Mouse (Mus musculus): ENCODE data around the gene Ago4. TPM values are rescaled to one million over a fixed set of nuclear protein-coding genes. Genes with fewer than 3 reads are reported as not detected.
A peak's percentile ranks its signal among the peaks of the same experiment; 100 is the strongest.

Gene Ago4
- total and polyA plus RNA-seq, 2 experiments: 0.82 to 2.2 TPM

DNA sequence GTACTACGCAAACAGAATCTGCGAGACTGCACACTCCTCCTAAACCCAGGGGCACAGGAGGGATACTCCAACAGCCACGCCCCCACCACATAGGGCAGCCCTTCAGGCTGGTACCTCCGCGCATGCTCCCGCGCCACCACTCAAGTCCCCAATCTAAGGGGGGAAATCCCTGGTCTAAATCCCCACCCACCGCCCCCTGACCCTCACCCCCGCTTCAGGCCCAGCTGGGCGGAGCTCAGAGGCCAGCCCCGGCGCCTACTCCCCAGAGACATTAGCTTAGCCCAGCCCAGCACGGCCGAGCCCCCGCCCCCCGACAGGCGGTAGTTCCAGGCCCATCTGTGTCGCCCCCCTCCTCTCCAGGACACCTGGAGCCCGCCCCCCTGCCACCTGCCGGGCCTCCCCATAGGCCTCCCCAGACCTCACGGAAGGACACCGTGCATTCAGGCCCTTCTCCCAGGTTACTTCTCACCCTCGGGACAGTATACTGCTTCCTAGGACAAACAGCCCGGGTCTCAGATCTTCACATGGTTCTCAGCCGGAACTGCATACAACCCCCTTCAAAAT is 65.5 kb downstream of the Ago4 start:
- peak; percentile 43 for DNase-seq (ENCODE audit: extremely low read depth, low read depth, low spot score)

DNA sequence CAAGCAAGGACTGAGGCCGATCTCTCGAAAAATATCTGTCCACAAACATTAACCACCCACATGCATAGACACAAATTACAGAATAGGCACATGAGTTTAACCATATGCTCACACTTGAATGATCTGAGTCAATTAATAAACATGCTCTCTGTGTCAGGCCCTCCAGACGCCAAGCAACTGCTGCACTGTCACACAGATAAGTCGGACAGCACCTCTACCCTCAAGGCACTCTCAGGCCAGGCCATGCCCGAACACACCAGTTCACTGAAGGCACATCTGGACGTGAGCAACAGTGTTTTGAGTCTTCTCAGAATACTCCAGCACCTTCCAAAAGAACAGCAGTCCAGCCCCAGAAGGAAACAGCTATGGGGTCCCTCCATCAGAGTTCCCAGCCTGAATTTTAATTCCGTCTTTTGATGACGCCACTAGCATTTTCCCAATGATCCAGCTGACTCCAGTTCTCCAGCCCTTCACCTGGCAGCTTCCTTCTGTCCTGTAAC is 67.0 kb downstream of the Ago4 start:
- peaks cover 10% of the 10 kb centered on the region for H3K79me2 ChIP-seq (ENCODE audit: control insufficient read depth, insufficient read depth, low read length)
- H3K9ac ChIP-seq (ENCODE audit: low read depth, low read length): no peak overlapping the region
- H3K4me1 ChIP-seq (ENCODE audit: control insufficient read depth, insufficient read depth, low read length): 0 out of 2 replicates have a peak, but pooled peaks cover 2% of the 10 kb centered on the region
- no peak for TF ChIP-seq CTCF (IDR thresholded peaks at IDR 0.05; ENCODE audit: low read depth, low read length)
- TF ChIP-seq POLR2A (IDR thresholded peaks at IDR 0.05; ENCODE audit: extremely low read depth, insufficient read depth, low read length): no peak
- DNase-seq (ENCODE audit: extremely low read depth, low read depth, low spot score): no peak
- H3K27me3 ChIP-seq (ENCODE audit: control insufficient read depth, insufficient read depth, low read length): no peaks in the 10 kb centered on the region
- H3K36me3 ChIP-seq (ENCODE audit: control insufficient read depth, insufficient read depth, low read length): no peaks in the 10 kb centered on the region
- no peak overlapping the region for H3K27ac ChIP-seq (replicated peaks; ENCODE audit: insufficient read depth, low read depth, low read length)
- no peak overlapping the region for H3K4me3 ChIP-seq (ENCODE audit: insufficient read depth, low read depth, low read length)
- WGBS: 75% methylated on average over 8 of the region's 8 CpGs

More for the DNA sequence above, 65.5 kb downstream of the Ago4 start:
- Histone ChIP-seq H3K27ac (replicated peaks; ENCODE audit: insufficient read depth, low read depth, low read length) (peak overlapping the region; percentile 41), H3K36me3 (ENCODE audit: control insufficient read depth, insufficient read depth, low read length) (no peaks in the 10 kb centered on the region), H3K27me3 (ENCODE audit: control insufficient read depth, insufficient read depth, low read length) (no peaks in the 10 kb centered on the region), H3K9ac (ENCODE audit: low read depth, low read length) (peak overlapping the region; percentile 88), H3K79me2 (ENCODE audit: control insufficient read depth, insufficient read depth, low read length) (peaks cover 10% of the 10 kb centered on the region), H3K4me1 (ENCODE audit: control insufficient read depth, insufficient read depth, low read length) (0 out of 2 replicates have a peak, but pooled peaks cover 2% of the 10 kb centered on the region), H3K4me3 (ENCODE audit: insufficient read depth, low read depth, low read length) (peak overlapping the region; percentile 87)
- TF ChIP-seq CTCF (IDR thresholded peaks at IDR 0.05; ENCODE audit: low read depth, low read length): no peak
- TF ChIP-seq POLR2A (IDR thresholded peaks at IDR 0.05; ENCODE audit: extremely low read depth, insufficient read depth, low read length): no peak
- WGBS: 3% methylated on average over 23 of the region's 25 CpGs

DNA sequence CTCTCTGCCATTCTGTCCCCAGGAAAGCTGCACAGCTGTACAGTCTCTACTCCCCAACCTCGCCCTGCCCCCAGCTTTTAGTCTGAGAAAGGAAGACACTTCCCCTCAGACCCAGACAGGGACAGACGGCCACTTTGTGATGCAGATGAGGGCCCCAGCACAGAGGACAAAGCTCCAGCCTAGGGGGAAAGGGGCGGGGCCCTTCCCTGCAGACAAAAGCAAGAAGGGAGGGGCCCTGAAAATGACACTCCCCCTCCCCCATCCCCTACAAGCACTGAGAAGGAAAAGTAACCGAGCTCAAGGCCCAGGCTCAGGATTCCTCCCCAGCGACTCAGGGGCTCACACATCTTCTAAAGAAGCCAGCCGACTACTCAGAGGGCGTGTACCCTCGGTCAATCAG is 67.4 kb downstream of the Ago4 start:
- H3K4me3 ChIP-seq (ENCODE audit: insufficient read depth, low read depth, low read length): no peak overlapping the region
- peaks cover 10% of the 10 kb centered on the region for H3K79me2 ChIP-seq (ENCODE audit: control insufficient read depth, insufficient read depth, low read length)
- no peaks in the 10 kb centered on the region for H3K36me3 ChIP-seq (ENCODE audit: control insufficient read depth, insufficient read depth, low read length)
- 66% methylated on average over 8 of the region's 8 CpGs for WGBS
- no peak overlapping the region for H3K9ac ChIP-seq (ENCODE audit: low read depth, low read length)
- no peak overlapping the region for H3K27ac ChIP-seq (replicated peaks; ENCODE audit: insufficient read depth, low read depth, low read length)
- no peak for DNase-seq (ENCODE audit: extremely low read depth, low read depth, low spot score)
- TF ChIP-seq CTCF (IDR thresholded peaks at IDR 0.05; ENCODE audit: low read depth, low read length) (no peak), POLR2A (IDR thresholded peaks at IDR 0.05; ENCODE audit: extremely low read depth, insufficient read depth, low read length) (no peak)
- 0 out of 2 replicates have a peak, but pooled peaks cover 2% of the 10 kb centered on the region for H3K4me1 ChIP-seq (ENCODE audit: control insufficient read depth, insufficient read depth, low read length)
- H3K27me3 ChIP-seq (ENCODE audit: control insufficient read depth, insufficient read depth, low read length): no peaks in the 10 kb centered on the region

DNA sequence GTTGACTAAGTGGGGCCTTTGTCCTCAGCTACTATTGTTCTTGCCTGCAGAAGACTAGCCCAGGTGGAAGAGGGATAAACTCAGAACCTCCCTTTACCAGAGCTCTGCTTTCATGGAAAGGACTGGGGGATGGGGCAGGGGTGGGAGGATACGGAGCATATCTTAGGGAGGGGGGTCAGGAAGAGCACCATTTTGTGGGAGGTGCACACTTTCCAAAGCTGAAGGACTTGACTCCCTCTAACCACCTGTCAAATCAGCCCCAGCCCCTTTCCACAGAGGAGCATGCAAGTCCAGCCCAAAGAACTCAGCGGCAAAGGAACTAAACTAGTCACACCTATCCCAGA is 68.4 kb downstream of the Ago4 start:
- TF ChIP-seq CTCF (IDR thresholded peaks at IDR 0.05; ENCODE audit: low read depth, low read length) (no peak), POLR2A (IDR thresholded peaks at IDR 0.05; ENCODE audit: extremely low read depth, insufficient read depth, low read length) (no peak)
- Histone ChIP-seq H3K9ac (ENCODE audit: low read depth, low read length) (no peak overlapping the region), H3K27me3 (ENCODE audit: control insufficient read depth, insufficient read depth, low read length) (no peaks in the 10 kb centered on the region), H3K36me3 (ENCODE audit: control insufficient read depth, insufficient read depth, low read length) (peaks cover under 1% of the 10 kb centered on the region; the same call in 1 of the 2 replicates), H3K4me1 (ENCODE audit: control insufficient read depth, insufficient read depth, low read length) (0 out of 2 replicates have a peak, but pooled peaks cover 2% of the 10 kb centered on the region), H3K27ac (replicated peaks; ENCODE audit: insufficient read depth, low read depth, low read length) (no peak overlapping the region), H3K79me2 (ENCODE audit: control insufficient read depth, insufficient read depth, low read length) (peaks cover 10% of the 10 kb centered on the region), H3K4me3 (ENCODE audit: insufficient read depth, low read depth, low read length) (no peak overlapping the region)
- whole genome bisulfite sequencing: 72% methylated on average over 2 of the region's 2 CpGs
- DNase-seq (ENCODE audit: extremely low read depth, low read depth, low spot score): no peak

DNA sequence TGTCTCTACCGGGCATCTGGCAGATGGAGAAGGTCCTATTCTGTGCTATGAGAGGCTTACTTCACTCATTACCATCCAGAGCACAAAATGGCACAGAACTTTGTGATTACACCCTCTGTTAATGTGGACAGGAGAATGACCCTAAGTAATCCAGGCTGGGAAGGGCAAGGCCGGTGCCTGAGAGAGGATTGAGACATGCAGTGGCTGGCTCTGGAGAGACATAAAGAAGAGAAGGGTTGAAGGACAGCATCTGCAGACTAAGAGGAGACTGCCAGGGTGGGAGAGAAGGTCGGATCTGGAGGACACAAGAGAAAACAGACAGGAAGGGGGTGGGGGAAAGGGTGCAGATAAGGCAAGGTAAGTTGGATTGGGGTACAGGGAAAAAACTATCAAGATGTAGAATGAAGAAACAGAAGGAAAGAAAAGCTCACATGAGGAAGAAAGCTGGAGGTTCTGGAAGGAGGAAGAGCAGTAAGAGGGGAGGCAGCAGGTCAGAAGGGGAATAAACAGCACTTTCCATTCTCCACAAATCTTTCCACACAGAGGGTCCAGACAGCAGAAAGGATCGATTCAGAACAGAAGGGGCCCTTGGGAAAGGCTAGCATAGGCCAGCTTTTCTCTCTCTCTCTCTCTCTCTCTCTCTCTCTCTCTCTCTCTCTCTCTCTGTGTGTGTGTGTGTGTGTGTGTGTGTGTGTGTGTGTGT is 68.9 kb downstream of the Ago4 start:
- Histone ChIP-seq H3K79me2 (ENCODE audit: control insufficient read depth, insufficient read depth, low read length) (peaks cover 10% of the 10 kb centered on the region), H3K4me1 (ENCODE audit: control insufficient read depth, insufficient read depth, low read length) (0 out of 2 replicates have a peak, but pooled peaks cover 2% of the 10 kb centered on the region), H3K9ac (ENCODE audit: low read depth, low read length) (no peak overlapping the region), H3K36me3 (ENCODE audit: control insufficient read depth, insufficient read depth, low read length) (peaks cover 5% of the 10 kb centered on the region; the same call in 1 of the 2 replicates), H3K27me3 (ENCODE audit: control insufficient read depth, insufficient read depth, low read length) (no peaks in the 10 kb centered on the region), H3K4me3 (ENCODE audit: insufficient read depth, low read depth, low read length) (no peak overlapping the region), H3K27ac (replicated peaks; ENCODE audit: insufficient read depth, low read depth, low read length) (no peak overlapping the region)
- 39% methylated on average over 4 of the region's 4 CpGs for WGBS
- DNase-seq (ENCODE audit: extremely low read depth, low read depth, low spot score): no peak
- TF ChIP-seq POLR2A (IDR thresholded peaks at IDR 0.05; ENCODE audit: extremely low read depth, insufficient read depth, low read length) (no peak), CTCF (IDR thresholded peaks at IDR 0.05; ENCODE audit: low read depth, low read length) (no peak)

DNA sequence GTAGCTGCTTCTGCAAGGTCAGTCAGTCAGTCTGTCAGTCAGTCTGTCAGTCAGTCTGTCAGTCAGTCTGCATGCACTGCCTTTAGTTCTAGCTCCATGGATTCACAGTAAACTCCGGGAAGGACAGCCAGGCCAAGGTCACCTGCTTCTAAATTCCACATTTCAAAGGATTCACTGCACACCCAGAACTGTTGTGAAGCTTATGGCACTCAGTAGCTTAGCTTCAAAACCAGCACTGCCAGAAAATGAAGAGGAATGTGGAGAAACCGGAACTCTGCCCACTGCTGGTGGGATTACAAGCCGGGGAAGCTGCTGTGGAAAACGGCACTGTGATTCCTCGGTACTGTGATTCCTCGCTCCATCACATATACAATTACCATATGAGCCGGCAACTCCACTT is 77.8 kb downstream of the Ago4 start:
- H3K4me3 ChIP-seq (ENCODE audit: insufficient read depth, low read depth, low read length): no peak overlapping the region
- 90% methylated on average over 7 of the region's 7 CpGs for WGBS
- no peaks in the 10 kb centered on the region for H3K4me1 ChIP-seq (ENCODE audit: control insufficient read depth, insufficient read depth, low read length)
- H3K9ac ChIP-seq (ENCODE audit: low read depth, low read length): no peak overlapping the region
- H3K27ac ChIP-seq (replicated peaks; ENCODE audit: insufficient read depth, low read depth, low read length): no peak overlapping the region
- TF ChIP-seq CTCF (IDR thresholded peaks at IDR 0.05; ENCODE audit: low read depth, low read length) (no peak), POLR2A (IDR thresholded peaks at IDR 0.05; ENCODE audit: extremely low read depth, insufficient read depth, low read length) (no peak)
- DNase-seq (ENCODE audit: extremely low read depth, low read depth, low spot score): no peak
- no peaks in the 10 kb centered on the region for H3K79me2 ChIP-seq (ENCODE audit: control insufficient read depth, insufficient read depth, low read length)
- H3K36me3 ChIP-seq (ENCODE audit: control insufficient read depth, insufficient read depth, low read length): peaks cover 32% of the 10 kb centered on the region; the same call in 1 of the 2 replicates
- H3K27me3 ChIP-seq (ENCODE audit: control insufficient read depth, insufficient read depth, low read length): no peaks in the 10 kb centered on the region
